Mouse (Mus musculus) embryo, embryonic 10.5 days (tissue): Measurements from ENCODE around the gene Csnk1g2.
A peak's percentile ranks its signal among the peaks of the same experiment; 100 is the strongest.
"Not testable (repeated sequence)": the region's sequence is repeated elsewhere in the genome, so short reads cannot be mapped to it uniquely, and the experiment has no call there.

Experiments
- DNase-seq: peaks from one replicate; pipeline ENCODE4 v3.0.0-alpha.2; 2015; ENCODE audit warnings: low spot score

Gene Csnk1g2

DNA sequence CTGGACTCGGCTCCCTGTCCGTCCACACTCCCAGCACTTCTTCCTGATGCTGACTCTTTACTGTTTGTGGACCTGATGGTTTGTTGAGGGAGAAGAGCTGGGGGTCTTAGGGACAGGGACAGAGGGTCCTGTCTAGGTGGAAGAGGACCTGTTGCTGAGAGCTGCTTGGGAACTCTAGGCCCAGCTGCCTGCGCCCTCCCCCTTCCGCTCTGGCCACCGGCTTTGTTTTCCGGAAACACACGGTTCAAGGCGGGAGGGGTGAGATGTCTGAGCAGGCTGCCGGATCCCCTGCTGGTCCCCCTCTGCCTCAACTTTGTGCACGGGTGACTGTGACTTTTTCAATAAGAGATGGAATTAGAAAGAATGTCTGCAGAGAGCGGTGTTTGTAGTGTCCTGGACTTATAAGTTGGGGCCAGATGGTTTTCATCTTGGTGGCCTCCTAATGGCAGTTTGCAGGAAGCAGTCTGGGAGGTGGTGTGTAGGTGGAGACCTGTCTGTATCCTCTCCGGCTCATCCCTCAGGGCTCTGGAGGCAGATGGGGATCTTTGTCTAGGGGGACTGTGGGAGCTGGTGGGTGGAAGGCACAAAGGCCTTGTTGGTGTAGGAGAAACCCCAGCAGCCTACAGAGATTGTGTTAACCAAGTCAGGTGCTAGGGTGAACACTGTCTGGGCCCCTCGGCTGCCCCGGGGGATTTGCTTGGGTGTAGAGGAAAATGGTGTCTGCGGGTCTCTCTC lies 986 bp downstream of the Csnk1g2 start:
- DNase-seq: peak; percentile 67

DNA sequence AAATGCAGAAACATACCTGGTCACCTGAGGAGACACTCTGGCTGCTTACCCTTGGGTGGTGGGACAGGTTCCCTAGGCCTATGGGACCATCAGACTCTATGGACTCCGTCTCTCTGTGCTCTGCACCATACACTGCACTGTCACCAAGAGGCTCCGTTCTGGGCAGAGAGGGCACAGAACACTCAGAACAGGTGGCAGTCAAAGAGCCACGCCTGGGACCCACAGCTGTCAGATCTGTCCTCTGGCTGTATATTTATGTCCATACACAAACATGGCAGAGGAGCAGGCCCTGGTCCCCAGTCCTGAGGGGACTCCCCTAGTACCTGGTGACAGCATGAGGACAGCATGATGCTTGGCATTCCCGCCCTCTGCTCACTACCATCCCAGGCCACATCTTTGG lies 3.1 kb downstream of the Csnk1g2 start:
- DNase-seq: no peak

DNA sequence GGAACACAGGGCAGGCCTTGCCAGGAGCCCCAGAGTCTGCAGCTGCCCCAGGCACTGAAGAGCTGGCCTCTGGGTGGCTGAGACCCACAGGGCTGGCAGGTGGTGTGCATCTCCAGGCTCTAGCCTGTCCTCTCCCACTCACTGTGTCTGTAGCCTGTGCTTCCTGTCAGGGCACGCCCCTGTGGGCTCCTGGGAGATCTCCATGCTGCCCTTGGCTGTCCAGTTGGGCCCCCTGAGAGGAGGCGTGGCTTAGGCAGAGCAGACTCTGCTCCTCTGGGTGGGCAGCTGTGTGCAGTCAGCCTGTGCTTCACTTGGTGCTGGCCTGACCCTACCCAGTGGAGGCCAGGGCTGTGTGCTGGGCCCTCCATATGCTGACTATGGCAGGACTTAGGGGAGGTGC lies 5.0 kb downstream of the Csnk1g2 start:
- DNase-seq: no peak

DNA sequence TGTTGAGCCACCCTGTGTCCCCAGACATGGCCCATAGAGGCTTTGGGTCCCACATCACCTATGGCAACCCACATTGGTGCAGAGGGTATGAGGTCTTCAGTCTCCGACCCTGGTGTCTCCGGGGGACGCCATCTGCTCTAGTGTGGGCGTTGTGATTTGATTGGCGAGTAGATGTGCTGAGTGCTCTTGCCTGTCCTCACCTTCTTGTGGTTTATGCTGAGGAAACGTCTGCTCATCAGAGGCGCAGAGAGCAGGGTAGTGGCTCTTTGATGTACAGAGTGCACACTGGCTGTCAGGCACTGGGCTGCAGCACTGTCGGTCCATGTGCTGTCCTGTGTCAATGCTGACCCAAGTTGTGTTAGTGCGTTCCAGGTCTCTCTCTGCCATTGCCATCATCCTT lies 6.3 kb downstream of the Csnk1g2 start:
- no peak for DNase-seq

DNA sequence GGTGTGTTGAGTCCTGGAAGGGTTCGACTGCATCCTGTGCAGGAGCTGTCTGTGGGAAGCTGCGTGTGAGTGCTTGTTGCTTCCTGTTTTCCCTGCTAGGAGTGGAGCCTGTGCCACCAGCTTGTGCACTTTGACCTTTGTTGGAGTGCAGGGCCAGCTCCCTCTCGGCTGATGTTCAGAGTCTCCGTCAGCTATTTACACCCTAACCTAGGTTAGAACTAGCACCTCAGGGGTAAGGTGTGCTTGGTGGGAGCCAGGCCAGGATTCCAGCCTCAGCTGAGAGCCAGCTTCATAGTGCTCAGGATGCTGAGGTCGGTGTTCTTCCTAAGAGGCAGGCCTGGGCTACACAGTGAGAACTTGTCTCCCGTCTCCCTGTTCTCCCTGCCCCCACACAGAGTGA lies 12.7 kb downstream of the Csnk1g2 start:
- DNase-seq: no peak

DNA sequence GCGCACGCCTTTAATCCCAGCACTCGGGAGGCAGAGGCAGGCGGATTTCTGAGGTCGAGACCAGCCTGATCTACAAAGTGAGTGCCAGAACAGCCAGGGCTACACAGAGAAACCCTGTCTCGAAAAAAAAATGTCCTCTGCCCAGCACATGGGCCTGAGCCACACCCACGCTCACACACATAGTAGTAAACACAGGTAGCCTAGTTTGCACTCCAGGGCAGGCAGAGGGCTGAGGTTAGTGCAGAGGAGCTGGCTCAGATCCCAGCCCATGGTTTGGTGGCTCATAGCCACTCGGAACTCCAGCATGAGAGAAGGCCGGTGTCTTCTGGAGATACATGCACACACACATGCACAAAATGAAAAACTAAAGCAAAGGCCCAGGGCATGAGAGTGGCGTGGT lies 24.3 kb downstream of the Csnk1g2 start:
- no peak for DNase-seq

DNA sequence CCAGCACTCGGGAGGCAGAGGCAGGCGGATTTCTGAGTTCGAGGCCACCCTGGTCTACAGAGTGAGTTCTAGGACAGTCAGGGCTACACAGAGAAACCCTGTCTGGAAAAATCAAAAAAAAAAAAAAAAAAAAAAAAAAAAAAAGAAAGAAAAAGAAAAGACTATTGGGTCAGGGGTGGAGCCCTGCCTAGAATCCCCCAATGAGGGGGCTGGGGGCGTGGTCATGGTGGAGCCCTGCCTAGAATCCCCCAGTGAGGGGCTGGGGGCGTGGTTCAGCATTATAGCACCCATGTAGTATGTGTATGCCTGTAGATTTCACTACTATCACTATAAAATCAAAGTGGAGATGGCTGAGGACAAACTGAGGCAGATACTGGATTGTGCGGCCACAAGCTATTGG lies 27.3 kb downstream of the Csnk1g2 start:
- not testable (repeated sequence) for DNase-seq

DNA sequence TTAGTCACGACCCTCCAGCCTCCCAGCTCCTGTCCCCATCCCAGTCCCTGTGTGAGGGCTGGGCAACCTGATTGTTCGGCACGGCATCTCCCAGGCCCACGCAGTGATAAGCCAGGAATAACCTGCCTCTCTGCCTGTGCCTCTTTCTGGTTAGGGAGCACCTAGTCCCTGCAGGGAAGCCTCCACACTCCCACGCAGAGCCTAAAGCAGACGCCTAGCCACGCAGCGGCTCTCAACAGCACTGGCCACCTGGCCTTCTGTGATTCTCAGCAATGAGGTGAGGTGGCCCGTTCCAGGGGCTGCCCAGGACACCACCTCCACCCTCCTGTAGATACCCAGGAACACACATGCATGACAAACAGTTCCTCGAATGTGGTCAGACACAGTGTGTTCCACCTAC lies 27.8 kb downstream of the Csnk1g2 start:
- no peak for DNase-seq

DNA sequence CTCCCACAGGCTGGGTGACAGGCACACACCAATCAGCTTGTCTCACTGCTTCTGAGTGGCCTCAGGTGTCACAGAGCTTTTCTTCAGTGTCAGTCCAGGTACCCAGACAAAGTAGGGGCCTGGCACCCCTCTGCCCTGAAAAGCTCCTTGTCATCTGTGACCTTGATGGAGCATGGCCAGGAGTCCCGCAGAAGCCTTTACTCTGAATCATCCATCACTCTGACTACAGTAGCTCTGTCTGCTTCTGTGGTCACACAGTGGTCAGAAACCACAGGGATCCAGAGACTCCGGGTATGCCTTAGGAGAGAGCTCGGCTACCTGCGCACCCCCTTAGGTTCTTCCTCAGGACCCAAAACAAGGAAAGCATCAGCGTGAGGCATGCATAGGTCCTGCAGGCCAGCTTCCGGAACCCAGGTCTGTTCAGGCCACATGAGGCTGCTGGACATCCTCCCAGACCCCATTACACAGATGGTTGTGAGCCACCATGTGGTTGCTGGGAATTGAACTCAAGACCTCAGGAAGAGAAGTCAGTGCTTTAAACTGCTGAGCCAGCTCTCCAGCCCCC lies 30.6 kb downstream of the Csnk1g2 start:
- no peak for DNase-seq

DNA sequence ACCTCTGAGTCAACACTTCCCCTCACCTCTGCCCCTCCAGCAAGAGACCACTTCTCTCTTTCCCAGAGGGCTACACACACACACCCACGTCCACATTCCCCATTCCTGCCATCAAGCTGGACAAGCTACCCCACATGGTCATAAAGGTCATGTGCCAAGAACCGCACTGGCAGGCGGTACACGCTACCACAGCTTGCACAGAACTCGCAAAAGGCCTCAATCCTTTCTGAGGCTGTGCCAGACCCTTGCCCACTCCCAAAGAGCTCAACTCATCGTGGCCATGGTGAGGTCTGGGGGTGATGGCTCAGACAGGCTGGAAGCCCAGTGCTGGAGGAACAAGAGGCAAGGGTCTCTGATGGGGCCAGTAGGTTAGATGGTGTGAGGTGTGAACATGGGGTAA lies 32.2 kb downstream of the Csnk1g2 start:
- no peak for DNase-seq

DNA sequence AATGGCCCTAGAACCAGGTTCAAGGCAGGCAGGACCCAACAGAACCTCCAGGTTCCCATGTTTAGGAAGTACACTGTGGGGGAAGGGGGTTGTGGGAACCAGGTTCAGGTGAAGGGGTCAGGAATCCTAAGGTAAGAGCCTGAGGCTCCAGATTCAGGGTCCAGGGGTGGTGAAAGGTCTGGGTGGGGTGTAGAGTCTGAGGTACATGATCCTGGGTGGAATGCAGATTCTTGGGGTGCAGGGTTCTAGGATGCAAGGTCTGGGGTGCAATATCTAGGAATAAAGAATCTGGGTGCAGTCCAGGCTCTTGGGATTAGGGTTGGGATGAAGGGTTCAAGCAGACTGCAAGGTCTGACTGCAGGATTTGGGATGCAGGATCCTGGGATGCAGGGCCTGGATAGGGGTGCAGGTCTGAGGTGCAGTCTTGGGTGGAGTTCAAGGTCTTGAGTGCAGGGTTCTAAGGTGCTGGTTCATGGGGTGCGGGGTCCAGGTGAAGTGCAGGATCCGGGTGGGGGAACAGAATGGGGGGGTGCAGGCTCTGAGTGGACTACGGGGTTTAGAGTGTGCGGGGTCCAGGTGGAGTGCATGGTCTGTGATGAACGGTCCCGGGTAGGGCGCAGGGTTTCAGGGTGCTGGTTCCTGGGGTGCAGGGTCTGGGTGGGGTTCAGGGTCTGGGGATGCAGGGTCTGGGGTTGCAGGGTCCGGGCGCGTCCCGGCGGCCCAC lies 32.9 kb downstream of the Csnk1g2 start:
- DNase-seq: no peak

DNA sequence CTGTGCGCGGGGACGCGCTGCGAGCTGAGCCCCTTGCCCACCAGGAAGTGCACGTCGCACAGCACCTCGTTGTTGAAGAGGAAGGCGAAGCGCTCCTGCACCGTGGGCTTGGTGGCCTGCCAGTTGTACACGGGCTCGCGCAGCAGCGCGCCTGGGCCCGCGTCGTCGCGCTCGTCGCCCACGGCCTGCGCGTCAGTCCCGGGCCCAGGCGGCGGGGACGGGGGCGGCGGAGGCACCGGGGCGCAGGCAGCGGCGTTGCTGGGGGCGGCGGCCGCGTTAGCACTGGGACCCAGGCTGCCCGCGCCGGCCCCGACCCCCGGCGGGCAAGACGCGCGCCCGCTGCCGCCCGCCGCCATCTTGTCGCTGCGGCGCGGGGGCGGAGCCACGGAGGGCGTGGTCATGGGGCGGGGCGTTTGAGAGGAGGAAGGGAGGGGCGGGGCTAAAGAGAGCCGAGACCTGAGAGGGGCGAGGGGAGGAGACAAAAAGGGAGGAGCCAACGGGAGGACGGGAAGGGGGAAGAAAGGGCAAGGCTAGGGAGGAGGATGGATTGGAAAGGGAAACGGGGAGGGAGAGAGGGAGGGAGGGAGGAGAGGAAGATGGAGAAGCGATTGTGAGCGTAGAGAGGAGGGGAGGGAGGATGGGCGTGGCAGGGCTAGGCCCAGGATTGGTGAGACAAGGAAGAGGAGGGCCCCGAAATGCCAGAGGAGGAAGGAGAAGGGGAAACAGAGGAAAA lies 33.7 kb downstream of the Csnk1g2 start:
- DNase-seq: peak; percentile 100

DNA sequence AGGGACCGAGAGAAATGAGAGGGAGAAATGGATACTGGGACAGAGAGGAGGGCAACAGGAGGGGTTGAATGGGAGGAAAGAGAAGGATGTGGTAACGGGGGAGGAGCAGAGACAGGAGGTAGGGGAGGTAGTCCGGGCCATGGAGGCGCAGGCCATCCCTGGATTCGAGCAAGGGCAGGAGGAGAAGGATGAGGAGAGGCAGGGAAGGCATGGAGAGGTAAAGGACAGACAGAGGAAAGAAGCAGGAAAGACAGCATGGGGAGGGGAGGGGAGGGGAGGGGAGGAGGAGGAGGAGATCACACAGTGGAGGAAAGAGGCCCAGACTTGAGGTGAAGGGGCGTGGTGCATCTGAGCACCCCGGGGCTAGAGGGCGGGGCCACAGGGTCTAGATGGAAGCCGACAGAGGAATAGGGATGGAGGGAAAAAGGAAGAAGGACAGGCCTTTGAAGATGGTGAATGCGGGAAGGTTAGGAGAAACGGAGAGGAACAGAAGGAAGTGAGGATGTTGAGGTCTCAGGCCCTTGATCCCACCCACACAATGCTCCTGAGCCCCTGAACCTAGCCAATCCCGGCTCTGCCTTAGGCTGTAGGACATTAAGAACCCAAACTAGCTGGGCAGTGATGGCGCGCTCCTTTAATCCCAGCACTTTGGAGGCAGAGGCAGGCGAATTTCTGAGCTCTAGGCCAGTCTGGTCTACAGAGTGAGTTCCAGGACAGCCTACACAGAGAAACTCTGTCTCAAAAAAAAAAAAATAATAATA lies 34.4 kb downstream of the Csnk1g2 start, which contains the start of gene Btbd2:
TSS of gene Btbd2 (minus strand) at position 209 of the 761 bp plus-strand sequence.
- DNase-seq: no peak

DNA sequence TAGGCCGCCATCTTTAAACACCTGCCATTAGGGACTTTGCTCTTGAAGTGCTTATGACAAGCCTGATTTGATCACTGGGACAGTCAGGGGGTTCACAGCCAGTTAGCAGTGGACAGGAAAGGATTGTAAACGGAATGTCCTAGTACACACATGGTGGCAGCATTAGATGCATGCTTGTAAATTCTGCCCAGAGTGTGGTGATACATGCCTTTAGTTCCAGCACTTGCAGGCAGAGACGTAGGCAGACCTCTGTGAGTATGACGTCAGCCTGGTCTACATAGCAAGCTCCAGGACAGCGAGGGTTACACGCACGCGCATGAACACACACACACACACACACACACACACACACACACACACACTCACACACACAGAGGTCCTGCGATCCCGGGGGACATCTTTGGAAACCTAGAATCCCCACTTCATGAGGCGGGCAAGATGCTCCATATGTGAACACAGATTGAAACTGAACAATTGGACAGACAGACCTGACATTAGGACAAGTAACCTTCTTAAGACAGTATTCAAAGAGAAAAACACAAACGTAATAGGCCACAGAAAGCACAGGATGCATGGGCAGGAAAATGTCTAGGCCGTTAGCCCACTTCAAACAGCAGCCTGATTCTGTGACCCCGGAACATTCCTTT lies 35.7 kb downstream of the Csnk1g2 start:
- DNase-seq: no peak

DNA sequence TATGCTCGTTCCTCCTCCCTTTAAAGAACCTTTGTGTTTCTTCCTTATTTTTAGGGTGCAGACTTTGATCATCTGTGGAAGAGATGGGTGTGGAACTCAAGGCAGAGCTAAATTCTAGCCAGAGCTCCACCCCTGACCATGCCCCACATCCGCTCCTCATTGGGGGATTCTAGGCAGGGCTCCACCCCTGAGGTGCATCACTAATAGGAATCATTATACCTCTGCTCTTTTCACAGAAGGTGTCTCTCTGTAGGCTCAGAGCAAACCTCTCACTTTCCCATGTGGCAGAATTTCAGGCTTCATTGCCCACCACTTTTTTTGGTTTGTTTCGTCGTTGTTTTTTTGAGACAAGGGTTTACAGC lies 36.2 kb downstream of the Csnk1g2 start:
- DNase-seq: no peak

DNA sequence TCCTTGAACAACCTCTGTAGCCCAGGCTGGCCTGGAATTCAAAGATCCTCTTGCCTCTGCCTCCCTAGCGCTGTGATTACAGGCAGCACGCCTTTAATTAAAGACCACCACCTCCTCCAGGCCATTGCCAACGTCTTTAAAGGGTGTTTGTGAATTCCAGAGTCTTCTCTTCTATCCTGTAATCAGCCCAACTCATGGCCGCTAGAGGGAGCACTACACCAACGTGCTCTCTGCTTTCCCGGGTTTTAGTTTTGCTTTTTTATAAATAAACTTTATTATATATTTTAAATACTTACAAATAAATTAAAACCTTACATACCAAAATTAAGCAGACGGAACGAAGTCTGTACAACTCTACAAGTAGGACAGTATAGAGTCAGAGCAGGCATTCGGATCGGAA lies 36.6 kb downstream of the Csnk1g2 start:
- DNase-seq: peak; percentile 88

DNA sequence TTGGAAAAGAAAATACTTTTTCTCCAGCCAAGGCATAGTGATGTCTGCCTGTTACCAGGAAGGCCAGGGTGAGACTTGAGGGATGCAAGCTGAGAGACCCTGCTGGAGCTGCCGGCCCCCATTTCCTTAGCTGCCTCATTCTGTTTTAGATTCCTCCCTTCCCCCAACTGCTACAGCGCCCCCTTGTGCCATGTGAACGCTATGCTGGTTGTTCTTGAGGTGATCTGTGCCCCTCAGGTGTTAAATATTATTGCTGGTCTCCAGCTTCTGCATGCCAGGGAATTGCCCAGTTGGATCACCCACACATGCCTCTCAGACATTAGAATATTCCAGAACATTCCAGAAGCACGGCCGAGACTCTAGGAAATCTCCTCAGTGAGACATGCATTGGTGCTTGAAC lies 38.5 kb downstream of the Csnk1g2 start:
- peak; percentile 69 for DNase-seq

DNA sequence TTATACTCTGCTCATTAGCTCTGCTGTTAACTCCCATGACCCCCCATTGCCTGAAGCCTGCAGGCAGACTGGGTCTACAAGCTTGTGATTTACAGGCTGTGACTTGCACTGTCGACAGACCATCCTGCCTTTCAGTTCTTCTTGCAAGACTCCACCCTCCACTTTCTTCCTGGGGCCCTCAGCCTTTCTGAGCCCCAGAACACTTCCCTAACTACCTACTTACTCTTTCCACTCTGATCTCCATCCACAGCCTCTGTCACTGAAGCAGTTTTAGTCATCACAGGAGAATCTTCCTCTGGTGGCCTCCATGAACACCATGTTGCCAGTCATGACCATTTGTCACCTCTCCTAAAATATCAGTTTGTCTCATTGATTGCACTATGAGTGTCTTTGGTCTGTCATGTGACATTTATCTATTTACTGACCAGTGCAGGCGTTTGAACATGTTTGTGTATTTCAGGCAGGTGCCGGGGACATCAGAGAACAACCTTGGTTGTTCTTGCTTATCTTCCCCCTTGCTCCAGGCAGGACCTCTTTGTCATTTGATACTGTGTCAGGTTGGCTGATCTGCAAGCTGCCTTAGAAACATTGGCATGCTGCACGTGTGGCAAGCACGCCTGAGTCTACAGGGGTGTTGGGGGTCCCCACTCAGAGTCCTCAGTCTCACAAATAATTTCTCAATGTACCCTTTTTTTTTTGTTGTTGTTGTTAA lies 41.0 kb downstream of the Csnk1g2 start:
- DNase-seq: no peak

DNA sequence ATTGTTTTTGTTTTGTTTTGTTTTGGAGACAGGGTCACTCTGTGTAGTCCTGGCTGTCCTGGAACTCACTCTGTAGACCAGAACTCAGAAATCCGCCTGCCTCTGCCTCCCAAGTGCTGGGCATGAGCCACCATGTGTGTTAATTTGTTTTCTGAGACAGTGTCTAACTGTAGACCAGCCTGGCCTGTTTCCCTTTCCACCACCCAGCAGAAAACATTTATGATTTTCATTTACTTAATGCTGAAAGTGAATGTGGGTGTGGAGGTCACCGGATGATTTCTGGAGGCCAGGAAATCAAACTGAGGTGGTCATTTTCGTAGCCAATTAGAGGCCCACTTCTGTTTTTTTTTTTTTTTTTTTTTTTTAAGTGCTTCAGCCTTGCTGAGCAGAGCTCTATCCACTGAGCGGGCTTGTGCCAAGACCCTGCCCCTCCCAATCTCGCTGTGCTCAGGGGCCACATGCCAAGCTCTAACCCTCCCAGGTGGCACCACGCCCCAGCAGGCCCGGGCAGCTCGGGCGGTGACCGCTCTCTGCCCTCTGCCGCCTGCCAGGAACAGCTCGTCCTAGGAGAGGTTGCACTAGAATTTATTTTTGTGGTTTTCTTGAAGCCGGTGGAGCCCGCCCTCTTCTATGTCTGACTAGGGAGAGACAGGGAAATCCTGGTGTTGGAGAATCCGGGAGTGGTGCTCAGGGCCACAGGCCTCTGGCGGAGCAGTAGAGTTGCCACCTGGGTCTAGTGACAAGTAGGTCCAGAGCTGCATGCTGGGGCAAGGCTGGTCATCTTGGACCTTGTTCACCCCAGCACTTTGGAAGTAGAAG lies 41.8 kb downstream of the Csnk1g2 start:
- DNase-seq: no peak

DNA sequence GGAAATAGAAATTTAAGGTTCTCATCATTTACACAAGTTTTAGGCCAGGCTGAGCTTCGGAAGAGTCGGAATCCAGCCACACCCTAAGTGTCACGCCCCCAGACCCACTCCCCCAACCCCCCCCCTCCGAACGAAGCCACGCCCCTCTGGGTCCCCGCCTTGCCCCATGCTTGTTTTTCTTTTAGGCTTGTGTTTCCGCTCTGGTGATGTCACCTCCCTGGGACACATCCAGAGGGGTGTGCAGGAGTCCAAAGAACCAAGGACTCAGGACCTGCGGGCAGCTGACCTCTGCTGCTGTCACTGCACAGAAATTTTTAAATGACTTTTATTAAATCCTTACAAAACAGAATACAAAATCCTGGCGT lies 42.4 kb downstream of the Csnk1g2 start:
- DNase-seq: peak; percentile 38
